Mouse (Mus musculus): ENCODE measurements around the gene Ric8a.

Ric8a gene

GRCm38 (mm10) chr7:140856785-140857549, at the start of gene Ric8a:
Ric8a (plus strand) TSS chr7:140856957.
- peak; percentile 69 to 82 for DNase-seq (ENCODE audit: low spot score in 2 of 2)

- DNase-seq (ENCODE audit: low spot score in 2 of 2) = no peak
Measured at GRCm38 (mm10) chr7:140810496-140810895, 46.3 kb upstream of the Ric8a start.

DNA sequence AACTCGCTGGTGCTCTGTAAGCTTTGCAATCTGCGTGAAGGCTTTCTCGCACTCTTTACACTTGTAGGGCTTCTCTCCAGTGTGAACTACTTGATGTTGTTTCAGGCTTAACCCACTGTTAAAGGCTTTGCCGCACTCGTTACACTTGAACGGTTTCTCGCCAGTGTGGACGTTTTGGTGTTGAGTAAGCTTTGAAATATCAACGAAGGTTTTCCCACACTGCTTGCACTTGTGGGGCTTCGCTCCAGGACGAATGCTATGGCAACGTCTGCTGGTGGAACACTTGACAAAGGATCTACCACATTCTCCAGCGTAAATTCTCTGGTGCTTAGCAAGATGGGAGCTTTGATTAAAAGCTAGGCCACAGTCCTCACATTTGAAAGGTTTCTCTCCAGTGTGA, 45.0 kb upstream of the Ric8a start:
- no peak for DNase-seq (ENCODE audit: low spot score in 2 of 2)

GRCm38 (mm10) chr7:140812850-140813249, 43.9 kb upstream of the Ric8a start:
- no peak for DNase-seq (ENCODE audit: low spot score in 2 of 2)

- DNase-seq (ENCODE audit: low spot score in 2 of 2) = no peak
Measured at GRCm38 (mm10) chr7:140820173-140820572, 36.6 kb upstream of the Ric8a start.

DNA sequence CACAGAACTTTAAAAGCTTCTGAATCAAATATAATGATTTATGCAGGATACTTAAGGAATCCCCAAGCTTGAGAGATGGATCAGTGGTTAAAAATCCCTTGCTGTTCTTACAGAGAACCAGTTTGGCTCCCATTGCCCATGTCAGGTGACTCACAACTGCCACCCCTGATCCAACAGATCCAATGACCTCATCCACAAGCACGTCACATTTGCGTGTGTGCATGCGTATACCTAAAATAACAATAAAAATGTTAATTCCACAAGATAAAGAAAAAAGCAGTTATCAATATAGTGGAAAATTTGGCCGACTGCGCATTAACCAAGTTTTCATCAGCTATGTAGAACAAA, 35.5 kb upstream of the Ric8a start:
- DNase-seq (ENCODE audit: low spot score in 2 of 2) = no peak

DNA sequence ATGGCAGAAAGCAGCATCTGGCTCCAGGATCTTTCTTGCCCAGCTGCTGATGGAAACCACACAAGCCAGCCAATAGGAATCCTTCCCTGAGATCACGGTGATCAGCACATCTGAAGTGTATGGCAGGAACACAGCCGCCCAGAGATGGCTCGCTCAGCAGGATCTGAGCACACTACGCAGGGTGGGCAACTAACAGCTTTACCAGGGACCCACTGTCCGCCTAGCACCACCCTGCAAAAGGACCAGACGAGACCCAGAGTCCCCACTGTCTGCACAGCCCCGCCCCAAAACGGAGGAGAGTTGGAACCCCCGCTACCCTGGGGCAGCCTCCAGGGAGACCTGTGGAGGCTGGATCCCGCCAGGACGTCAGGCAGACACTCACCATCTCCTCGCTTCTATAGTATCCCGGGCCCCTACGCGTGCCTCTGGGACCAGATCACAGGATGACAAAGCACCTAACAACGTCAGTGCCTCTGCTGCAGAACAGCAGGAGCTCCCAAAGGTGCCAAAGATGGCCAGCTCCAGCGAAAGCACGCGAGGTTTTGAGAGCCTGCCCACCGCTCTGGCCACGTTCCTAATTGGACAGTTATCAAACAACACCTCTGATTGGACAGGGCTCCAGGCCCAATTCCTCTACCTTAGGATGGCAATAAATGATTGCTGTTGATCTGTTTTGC, 35.0 kb upstream of the Ric8a start, which contains the start of gene Zfp941:
Zfp941 (minus strand) TSS at position 526 of the 677 bp plus-strand sequence.
- DNase-seq (ENCODE audit: low spot score in 2 of 2) = peak in 1 of 2 experiments; percentile 40

DNA sequence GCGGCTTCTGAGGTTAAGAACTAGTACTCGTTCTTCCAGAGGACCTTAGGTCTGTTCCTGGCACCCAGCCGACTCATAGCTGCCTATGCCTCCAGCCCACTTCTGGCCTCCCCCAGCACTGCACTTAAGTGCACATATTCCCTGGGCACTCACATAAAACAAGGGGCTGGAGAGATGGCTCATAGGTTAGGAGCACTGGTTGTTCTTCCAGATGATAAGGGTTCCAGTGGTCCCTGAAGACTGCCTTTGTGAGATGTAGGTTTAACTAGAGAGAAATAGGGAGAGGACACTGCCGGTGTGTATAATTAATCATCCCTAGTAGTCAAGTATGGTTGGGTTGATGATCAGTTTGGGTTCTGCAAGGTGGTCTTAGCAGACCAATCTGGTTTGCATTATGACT, 34.0 kb upstream of the Ric8a start:
- no peak for DNase-seq (ENCODE audit: low spot score in 2 of 2)

- DNase-seq (ENCODE audit: low spot score in 2 of 2) = peak in 1 of 2 experiments; percentile 29
Measured at GRCm38 (mm10) chr7:140828171-140828881, 28.4 kb upstream of the Ric8a start.

- DNase-seq (ENCODE audit: low spot score in 2 of 2) = no peak
Measured at GRCm38 (mm10) chr7:140831447-140831846, 25.3 kb upstream of the Ric8a start.

GRCm38 (mm10) chr7:140833341-140833740, 23.4 kb upstream of the Ric8a start:
- DNase-seq (ENCODE audit: low spot score in 2 of 2) = no peak

DNA sequence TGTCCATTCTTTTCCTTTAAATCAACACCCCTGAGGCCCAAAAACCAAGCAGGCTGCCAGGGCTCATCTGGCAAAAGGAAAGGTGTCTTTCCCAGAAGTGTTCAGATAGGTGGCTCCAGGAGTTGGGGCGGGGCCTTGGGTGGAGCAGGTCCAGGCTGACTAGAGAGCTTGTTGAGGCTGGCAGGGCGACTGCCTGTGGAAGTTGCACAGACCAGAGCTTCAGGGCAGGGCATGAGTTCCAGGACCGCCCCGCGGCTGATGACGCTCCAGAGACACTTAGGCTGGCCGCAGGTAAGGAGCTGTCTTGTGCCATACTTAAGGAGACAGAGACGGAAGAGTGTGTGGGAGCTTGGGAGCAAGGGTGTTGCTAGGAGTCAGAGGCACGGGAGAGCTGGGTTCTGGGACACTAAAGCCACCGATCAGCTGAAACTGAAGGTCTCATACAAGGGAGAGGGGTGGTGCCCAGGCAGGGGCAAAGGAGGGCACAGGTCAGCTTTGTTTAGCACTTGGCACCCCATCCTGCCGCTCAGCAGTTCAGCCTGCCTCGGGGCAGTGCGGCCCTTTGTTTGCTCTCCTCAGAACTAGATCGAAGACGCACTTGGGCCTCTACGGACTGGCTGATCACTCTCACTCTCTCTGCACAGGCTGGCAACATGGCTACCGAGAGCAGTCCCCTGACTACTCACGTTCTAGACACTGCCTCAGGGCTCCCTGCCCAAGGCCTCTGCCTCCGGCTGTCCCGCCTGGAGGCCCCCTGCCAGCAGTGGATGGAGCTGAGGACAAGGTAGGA, 21.6 kb upstream of the Ric8a start, which contains the start of gene Urah:
Urah (plus strand) TSS at position 51 of the 790 bp plus-strand sequence.
- no peak for DNase-seq (ENCODE audit: low spot score in 2 of 2)

DNA sequence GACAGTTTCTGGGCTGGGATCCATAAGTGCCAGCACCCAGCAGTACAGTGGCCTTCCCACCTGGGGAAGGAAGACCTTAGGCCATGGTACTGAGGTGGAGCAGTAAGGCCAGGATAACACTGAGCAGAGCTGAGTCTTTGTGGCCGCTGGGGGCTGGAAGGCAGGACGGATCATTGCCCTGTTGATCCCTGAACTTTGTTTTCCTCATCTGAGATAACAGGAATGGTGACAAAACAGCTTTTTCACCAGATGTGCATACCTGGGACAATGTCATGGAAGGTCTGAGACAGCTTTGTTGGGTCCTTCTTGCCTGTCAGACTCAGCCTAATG, 21.0 kb upstream of the Ric8a start:
- no peak for DNase-seq (ENCODE audit: low spot score in 2 of 2)

- no peak for DNase-seq (ENCODE audit: low spot score in 2 of 2)
Measured at GRCm38 (mm10) chr7:140836243-140837115, 20.3 kb upstream of the Ric8a start.

DNA sequence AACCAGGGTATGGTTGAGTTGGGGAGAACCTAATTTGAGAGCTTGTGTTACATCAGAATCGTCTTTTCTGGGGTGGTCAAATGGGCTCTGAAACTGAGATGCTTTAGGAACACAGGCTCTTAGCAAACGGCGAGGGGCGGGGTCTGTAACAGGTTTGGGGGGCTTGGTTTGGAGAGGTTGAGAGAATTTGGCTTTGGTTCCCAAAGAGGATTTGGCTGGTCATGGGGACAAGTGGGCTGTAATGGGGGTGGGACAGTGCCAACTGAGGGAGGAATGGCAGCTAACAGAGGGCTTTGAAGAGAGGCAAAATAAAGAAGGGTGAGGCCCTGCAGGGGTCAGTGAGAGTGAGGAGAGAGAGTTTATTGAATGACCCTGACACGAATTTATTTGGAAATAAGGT, 17.2 kb upstream of the Ric8a start:
- DNase-seq (ENCODE audit: low spot score in 2 of 2) = no peak

- DNase-seq (ENCODE audit: low spot score in 2 of 2) = no peak
Measured at GRCm38 (mm10) chr7:140840750-140841735, 15.7 kb upstream of the Ric8a start.

- no peak for DNase-seq (ENCODE audit: low spot score in 2 of 2)
Measured at GRCm38 (mm10) chr7:140843806-140844205, 13.0 kb upstream of the Ric8a start.

GRCm38 (mm10) chr7:140844905-140845665, 11.7 kb upstream of the Ric8a start, which contains the start of gene Scgb1c1:
Scgb1c1 (plus strand) TSS chr7:140845547.
- peak; percentile 78 to 91 for DNase-seq (ENCODE audit: low spot score in 2 of 2)

GRCm38 (mm10) chr7:140845683-140846082, 11.1 kb upstream of the Ric8a start:
- DNase-seq (ENCODE audit: low spot score in 2 of 2) = no peak

Data from frontal cortex, postnatal 25 days (tissue).